Mouse (Mus musculus) neural tube, embryonic 15.5 days (tissue): ENCODE data around the gene Ctsh. TPM values are rescaled to one million over a fixed set of nuclear protein-coding genes. Genes with fewer than 3 reads are reported as not detected.
"Not testable (repeated sequence)": the region's sequence is repeated elsewhere in the genome, so short reads cannot be mapped to it uniquely, and the experiment has no call there.

Experiments used
- ATAC-seq: fragments of 200-750 bp; cut with Nextera tagmentation; 2 replicates; pipeline ENCODE4 v1.8.0; 2017; ENCODE audit warnings: mild to moderate bottlenecking, moderate TSS enrichment, moderate library complexity; ENCODE audit not compliant: low FRiP score
- H3K27ac ChIP-seq: fragments of 300-500 bp; sonication (generic); replicated peaks from 2 replicates; pipeline ENCODE4 v1.5.1; 2015; ENCODE audit warnings: mild to moderate bottlenecking, inconsistent platforms
- H3K27me3 ChIP-seq: fragments of 300-500 bp; sonication (generic); replicated peaks from 2 replicates; pipeline ENCODE4 v1.6.1; 2015; ENCODE audit warnings: inconsistent platforms
- H3K36me3 ChIP-seq: fragments of 300-500 bp; sonication (generic); 2 replicates; pipeline ENCODE4 v1.6.1; 2015; ENCODE audit warnings: inconsistent platforms
- H3K4me1 ChIP-seq: fragments of 300-500 bp; sonication (generic); 2 replicates; pipeline ENCODE4 v1.6.1; 2015; ENCODE audit warnings: inconsistent platforms
- H3K4me2 ChIP-seq: fragments of 300-500 bp; sonication (generic); 2 replicates; pipeline ENCODE4 v1.6.1; 2015; ENCODE audit warnings: inconsistent platforms, mild to moderate bottlenecking, moderate library complexity
- H3K4me3 ChIP-seq: fragments of 300-500 bp; sonication (generic); replicated peaks from 2 replicates; pipeline ENCODE4 v1.5.1; 2015; ENCODE audit warnings: mild to moderate bottlenecking, inconsistent platforms
- H3K9ac ChIP-seq: fragments of 300-500 bp; sonication (generic); replicated peaks from 2 replicates; pipeline ENCODE4 v1.6.1; 2015; ENCODE audit warnings: mild to moderate bottlenecking, inconsistent platforms
- H3K9me3 ChIP-seq: fragments of 300-500 bp; sonication (generic); replicated peaks from 2 replicates; pipeline ENCODE4 v1.6.1; 2016; ENCODE audit warnings: inconsistent platforms
- WGBS: fragments of 180-500 bp; shearing (Covaris S2); methylation state at CpG from one replicate; pipeline ENCODE4 v1.1.7; 2015; ENCODE audit warnings: mixed read lengths; 5-methylcytosine and 5-hydroxymethylcytosine counted together
- polyA plus RNA-seq: library from polyadenylated mRNA; unstranded; fragments of >200 nt; fragmentation: Nextera tagmentation; extraction: Ambion mirVana; gene quantifications from 2 replicates; pipeline ENCODE4 v1.2.1, GENCODE M21; 2015

Ctsh gene
- polyA plus RNA-seq, 1 experiment from 2014 or later = 41.7 TPM

DNA sequence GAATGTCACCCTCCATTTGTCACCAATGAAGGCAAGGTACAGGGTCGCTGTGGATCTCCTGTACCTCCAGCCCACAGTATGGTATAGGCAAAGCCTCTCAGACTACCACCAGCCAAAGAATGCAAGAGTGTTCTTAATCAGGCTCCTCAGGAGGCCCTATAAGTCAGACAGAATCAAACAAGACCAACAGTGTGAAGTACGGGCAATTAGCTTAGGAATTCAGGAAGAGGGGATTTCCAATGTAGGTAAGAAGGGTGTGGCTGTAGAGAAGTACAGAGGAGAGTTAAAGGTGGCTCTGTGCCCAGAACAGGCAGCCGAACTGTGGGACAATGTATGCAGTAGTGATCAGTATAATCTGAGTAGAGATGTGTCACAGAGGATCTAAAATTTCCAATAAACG lies 17.6 kb upstream of the Ctsh start:
- no peaks in the 10 kb centered on the region for H3K4me1 ChIP-seq
- no peak overlapping the region for H3K27ac ChIP-seq
- 83% methylated on average over 4 of the region's 4 CpGs for WGBS
- H3K9me3 ChIP-seq = no peaks in the 10 kb centered on the region
- H3K9ac ChIP-seq = no peak overlapping the region
- no peak overlapping the region for H3K4me2 ChIP-seq
- H3K4me3 ChIP-seq = no peak overlapping the region
- ATAC-seq = no peak
- no peaks in the 10 kb centered on the region for H3K36me3 ChIP-seq
- H3K27me3 ChIP-seq = no peaks in the 10 kb centered on the region

DNA sequence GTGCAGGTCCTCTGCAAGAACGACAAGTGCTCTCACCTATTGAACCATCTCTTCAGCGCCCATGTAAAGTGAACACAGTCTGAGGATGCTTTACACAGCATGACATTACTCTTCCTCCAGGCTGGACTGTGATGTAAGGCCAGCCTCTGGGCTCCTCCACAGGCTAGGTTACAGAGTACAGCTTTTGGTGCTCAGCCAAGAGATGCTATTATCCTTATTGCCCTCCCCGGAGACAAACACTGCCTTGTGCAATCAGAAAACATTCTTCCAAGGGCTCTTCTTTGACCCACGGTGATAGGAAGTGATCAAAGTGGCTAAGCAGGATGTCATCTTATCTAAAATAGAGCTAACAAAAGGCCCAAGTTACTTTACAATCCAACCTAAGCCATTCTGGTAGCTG lies 15.4 kb upstream of the Ctsh start:
- Histone ChIP-seq H3K27me3 (no peaks in the 10 kb centered on the region), H3K27ac (no peak overlapping the region)
- WGBS = 76% methylated on average over 4 of the region's 4 CpGs

DNA sequence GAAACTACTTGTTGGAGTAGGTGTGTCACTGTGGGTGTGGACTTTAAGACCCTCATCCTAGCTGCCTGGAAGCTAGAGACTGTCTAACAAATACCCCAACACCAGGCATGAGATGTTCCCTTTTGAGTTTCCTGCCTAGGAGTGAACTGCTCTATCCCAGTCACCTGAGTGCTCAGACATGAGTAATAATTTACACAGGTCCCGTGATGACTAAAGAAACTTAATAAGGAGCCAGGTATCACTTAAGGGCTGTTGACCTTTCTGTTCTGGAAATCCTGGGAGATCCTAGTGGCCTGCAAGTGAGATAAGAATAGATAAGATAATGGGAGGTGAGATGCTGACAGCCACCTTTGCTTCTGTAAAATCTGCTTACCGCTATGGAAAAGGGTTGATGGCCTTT lies 13.0 kb upstream of the Ctsh start:
- no peak for ATAC-seq
- Histone ChIP-seq H3K4me3 (no peak overlapping the region), H3K36me3 (no peaks in the 10 kb centered on the region), H3K9ac (no peak overlapping the region), H3K27me3 (no peaks in the 10 kb centered on the region), H3K4me1 (no peaks in the 10 kb centered on the region), H3K9me3 (no peaks in the 10 kb centered on the region), H3K27ac (no peak overlapping the region), H3K4me2 (no peak overlapping the region)
- 84% methylated on average over 2 of the region's 2 CpGs for WGBS

More for the DNA sequence above, 15.4 kb upstream of the Ctsh start:
- no peaks in the 10 kb centered on the region for H3K36me3 ChIP-seq
- ATAC-seq = no peak
- no peaks in the 10 kb centered on the region for H3K4me1 ChIP-seq
- no peak overlapping the region for H3K4me3 ChIP-seq
- H3K9ac ChIP-seq = no peak overlapping the region
- H3K4me2 ChIP-seq = no peak overlapping the region
- H3K9me3 ChIP-seq = no peaks in the 10 kb centered on the region

DNA sequence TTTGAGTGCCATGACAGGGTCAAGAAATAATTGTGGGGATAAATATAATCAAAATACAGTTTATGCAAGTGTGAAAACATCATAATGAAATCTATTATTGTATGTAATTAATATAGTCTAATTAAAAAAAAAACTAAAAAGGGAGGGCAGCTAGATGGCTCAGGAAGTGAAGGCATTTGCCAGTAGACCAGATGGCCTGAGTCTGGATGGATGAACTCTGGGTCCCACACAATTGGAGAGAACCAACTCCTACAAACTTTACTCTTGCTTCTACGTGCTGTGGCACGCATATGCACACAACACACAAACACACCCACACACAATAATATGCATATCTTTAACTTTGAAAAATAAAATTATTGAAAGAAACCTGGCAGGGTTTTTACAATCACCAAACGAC lies 12.4 kb upstream of the Ctsh start:
- no peak overlapping the region for H3K27ac ChIP-seq
- ATAC-seq = no peak
- no peaks in the 10 kb centered on the region for H3K36me3 ChIP-seq
- H3K9ac ChIP-seq = no peak overlapping the region
- H3K4me1 ChIP-seq = no peaks in the 10 kb centered on the region
- no peak overlapping the region for H3K4me2 ChIP-seq
- H3K9me3 ChIP-seq = 0 out of 2 replicates have a peak, but pooled peaks cover 2% of the 10 kb centered on the region
- H3K27me3 ChIP-seq = no peaks in the 10 kb centered on the region
- H3K4me3 ChIP-seq = no peak overlapping the region
- 92% methylated on average over 3 of the region's 3 CpGs for WGBS

DNA sequence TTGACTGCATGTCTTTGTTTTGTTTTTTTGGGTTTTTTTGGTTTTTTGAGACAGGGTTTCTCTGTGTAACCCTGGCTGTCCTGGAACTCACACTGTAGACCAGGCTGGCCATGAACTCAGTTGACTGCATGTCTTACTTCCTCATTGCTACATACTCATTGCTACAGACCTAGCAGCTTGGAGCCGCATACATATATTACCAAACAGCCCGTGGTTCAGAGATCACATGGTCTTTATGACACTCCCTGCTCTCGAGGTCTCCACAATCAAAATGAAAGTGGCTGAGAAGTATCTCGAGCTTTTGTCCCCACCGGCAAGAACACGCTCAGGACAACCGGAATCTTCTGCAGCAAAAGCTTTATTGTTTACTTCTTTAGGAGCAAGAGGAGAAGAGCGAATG lies 11.0 kb upstream of the Ctsh start:
- not testable (repeated sequence) for H3K4me3 ChIP-seq, H3K27me3 ChIP-seq, H3K9ac ChIP-seq, H3K4me1 ChIP-seq, H3K4me2 ChIP-seq, H3K36me3 ChIP-seq, H3K27ac ChIP-seq, ATAC-seq, H3K9me3 ChIP-seq
- WGBS = 94% methylated on average over 8 of the region's 8 CpGs

DNA sequence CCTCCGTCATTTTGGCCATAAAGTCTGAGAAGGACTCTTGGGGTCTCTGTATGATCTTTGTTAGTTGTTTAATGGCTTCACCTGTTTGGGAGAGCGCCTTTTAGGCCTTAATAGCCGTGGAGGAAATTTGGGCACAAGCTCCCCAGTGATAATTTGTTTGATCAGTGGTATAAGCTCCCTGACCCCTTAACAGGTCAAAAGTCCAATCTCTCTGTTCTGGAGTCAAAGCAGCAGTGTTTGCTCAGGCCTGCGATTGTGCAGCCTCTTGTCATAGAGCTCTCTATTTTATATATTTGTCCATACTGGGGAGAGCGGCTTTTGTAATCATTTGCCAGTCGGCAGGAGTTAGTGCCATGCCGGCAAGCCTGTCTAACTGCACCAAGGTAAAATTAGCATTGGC lies 8.8 kb upstream of the Ctsh start:
- H3K9me3 ChIP-seq = 0 out of 2 replicates have a peak, but pooled peaks cover 2% of the 10 kb centered on the region
- H3K27me3 ChIP-seq = no peaks in the 10 kb centered on the region
- no peak overlapping the region for H3K9ac ChIP-seq
- H3K36me3 ChIP-seq = no peaks in the 10 kb centered on the region
- WGBS = 88% methylated on average over 7 of the region's 7 CpGs
- no peak for ATAC-seq
- no peak overlapping the region for H3K27ac ChIP-seq
- no peaks in the 10 kb centered on the region for H3K4me1 ChIP-seq
- no peak overlapping the region for H3K4me3 ChIP-seq
- no peak overlapping the region for H3K4me2 ChIP-seq

DNA sequence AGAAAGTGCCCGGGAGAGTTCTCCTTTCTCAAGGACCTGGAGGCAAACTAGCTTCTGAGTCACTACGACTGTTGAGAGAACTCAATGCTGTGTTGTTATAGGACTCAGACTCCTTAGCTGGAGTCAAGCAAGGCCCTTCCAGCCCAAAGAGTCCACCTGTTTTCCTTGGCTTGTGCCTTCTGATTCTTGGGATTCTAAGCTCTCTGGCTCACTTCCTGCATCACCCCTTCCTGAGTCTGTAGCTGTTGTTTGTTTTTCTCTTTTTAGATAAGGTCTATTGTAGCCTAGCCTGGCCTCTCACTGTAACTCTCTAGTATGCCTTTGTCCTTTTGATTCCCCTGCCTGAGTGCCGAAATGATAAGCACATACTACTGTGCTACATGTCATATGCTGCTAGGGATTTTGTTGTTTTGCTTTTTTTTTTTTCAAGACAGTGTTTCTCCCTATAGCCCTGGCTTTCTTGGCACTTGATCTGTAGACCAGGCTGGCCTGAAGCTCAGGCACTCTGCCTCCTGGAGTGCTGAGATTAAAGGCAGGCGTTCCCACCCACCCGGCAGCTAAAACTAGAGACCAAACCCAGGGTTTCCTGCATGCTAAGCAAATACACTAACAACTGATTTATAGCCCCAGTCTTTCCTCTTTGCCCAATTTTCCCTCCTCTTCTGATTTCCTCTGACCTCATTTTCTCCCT lies 5.9 kb upstream of the Ctsh start:
- Histone ChIP-seq H3K4me1 (no peaks in the 10 kb centered on the region), H3K4me3 (no peak overlapping the region), H3K4me2 (no peak overlapping the region), H3K27ac (no peak overlapping the region), H3K9me3 (0 out of 2 replicates have a peak, but pooled peaks cover 2% of the 10 kb centered on the region), H3K9ac (no peak overlapping the region), H3K36me3 (no peaks in the 10 kb centered on the region), H3K27me3 (no peaks in the 10 kb centered on the region)
- ATAC-seq = no peak
- WGBS = 72% methylated on average over 5 of the region's 5 CpGs

DNA sequence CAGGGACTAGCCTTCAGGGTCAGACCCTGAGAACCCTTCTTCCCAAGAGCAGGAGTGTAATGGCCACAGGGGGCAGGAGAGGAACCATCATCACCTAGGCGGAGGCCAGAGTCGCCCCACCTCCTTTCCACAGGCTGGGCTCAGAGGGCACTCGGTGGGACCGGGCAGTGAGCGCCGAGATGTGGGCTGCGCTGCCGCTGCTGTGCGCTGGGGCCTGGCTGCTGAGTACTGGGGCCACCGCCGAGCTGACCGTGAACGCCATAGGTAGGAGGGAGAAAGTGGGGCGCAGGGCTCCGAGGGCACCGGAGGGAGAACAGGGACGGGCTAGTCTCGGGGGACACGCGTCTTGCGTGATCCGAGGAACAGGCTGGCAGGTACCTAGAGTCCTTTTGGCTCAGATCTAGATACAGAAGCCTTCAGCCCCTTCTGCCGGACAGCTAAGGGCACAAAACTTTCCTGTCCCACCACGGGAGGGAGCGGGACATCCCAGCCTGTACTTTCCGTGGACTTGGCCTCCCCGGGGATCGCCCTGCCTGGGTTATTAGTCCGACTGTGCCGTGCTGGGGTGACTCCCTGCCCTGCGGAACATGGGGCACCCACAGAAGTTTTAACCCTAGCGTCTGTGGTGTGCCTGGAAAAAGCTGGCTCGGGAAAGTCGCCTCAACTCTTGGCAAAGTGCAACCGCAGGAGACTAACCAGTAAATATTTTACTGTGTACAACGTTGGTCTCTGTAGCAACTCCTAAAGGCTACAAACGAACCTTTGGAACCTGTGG lies 606 bp downstream of the Ctsh start:
- no peaks in the 10 kb centered on the region; the same call in 1 of the 2 replicates for H3K27me3 ChIP-seq
- peak overlapping the region; percentile 76 for H3K4me2 ChIP-seq
- WGBS = under 1% methylated on average over 37 of the region's 37 CpGs
- peak overlapping the region; percentile 41 for H3K4me3 ChIP-seq
- peaks cover 11% of the 10 kb centered on the region for H3K4me1 ChIP-seq
- H3K9ac ChIP-seq = peak overlapping the region; percentile 34
- H3K9me3 ChIP-seq = no peaks in the 10 kb centered on the region
- H3K27ac ChIP-seq = no peak overlapping the region
- no peaks in the 10 kb centered on the region for H3K36me3 ChIP-seq
- peak; percentile 53; the same call in 1 of the 2 replicates for ATAC-seq

DNA sequence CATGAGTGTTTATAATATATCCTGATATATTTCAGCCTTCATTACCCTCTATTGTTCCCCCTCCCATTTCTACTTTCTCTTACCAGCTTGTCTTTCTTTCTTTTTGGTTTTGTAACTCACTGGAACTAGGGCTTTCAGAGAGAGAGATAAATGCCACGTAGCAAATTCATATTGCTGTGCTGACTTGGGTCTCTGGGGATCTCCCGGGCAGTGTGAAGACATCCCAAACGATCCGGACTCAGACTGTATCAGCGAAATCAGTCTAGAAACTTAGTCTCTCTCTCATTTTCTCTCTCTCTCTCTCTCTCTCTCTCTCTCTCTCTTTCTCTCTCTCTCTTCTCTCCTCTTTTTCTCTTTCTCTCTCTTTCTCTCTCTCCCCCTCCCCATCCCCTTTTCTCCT lies 1.5 kb downstream of the Ctsh start:
- Histone ChIP-seq H3K4me3 (no peak overlapping the region), H3K4me2 (no peak overlapping the region; the same call in 1 of the 2 replicates), H3K27ac (no peak overlapping the region), H3K36me3 (no peaks in the 10 kb centered on the region), H3K4me1 (peaks cover 11% of the 10 kb centered on the region), H3K27me3 (no peaks in the 10 kb centered on the region; the same call in 1 of the 2 replicates), H3K9ac (no peak overlapping the region), H3K9me3 (no peaks in the 10 kb centered on the region)
- no peak for ATAC-seq
- 46% methylated on average over 5 of the region's 5 CpGs for WGBS

DNA sequence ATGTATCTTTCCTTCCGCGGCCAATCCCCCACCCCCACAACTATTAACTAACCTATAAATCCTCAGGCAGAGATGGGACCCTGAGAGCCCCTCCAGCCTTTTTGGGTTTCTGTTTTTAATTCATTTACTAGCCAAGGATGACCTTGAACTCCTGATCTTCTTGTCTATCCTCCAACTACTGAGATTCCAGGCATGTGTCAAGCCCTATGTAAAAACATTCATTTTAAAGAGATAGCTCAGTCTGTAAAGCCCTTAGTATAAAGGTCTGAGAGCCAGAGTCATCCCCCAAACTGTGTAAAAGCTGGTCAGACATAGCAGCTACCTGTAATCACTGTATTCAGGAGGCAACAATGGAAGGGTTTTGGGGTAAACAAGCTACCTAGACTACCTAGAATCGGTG lies 2.0 kb downstream of the Ctsh start:
- Histone ChIP-seq H3K27me3 (no peaks in the 10 kb centered on the region; the same call in 1 of the 2 replicates), H3K4me2 (no peak overlapping the region), H3K36me3 (no peaks in the 10 kb centered on the region), H3K9ac (no peak overlapping the region), H3K4me3 (no peak overlapping the region), H3K4me1 (peaks cover 11% of the 10 kb centered on the region), H3K27ac (no peak overlapping the region), H3K9me3 (no peaks in the 10 kb centered on the region)
- 77% methylated on average over 3 of the region's 3 CpGs for WGBS
- no peak for ATAC-seq

DNA sequence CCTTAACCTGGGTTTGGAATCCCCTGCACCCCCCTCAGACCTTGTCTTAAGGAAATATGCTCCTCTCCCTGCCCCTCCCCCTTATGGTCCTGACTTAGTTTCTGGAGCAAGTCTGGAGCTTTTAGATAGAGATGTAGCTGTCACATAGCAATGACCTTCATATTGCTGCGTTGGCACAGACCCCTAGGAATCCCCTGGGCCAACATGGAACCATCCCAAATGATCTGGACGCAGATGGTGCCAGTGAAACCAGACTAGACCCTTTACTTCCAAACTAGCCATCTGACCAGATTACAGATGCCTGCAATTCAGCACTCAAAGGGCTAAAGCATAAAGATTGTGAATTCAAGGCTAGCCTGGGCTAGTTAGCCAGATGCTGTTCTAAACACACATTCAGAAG lies 2.8 kb downstream of the Ctsh start:
- no peaks in the 10 kb centered on the region; the same call in 1 of the 2 replicates for H3K27me3 ChIP-seq
- H3K4me3 ChIP-seq = no peak overlapping the region
- H3K36me3 ChIP-seq = no peaks in the 10 kb centered on the region
- no peak overlapping the region for H3K9ac ChIP-seq
- 79% methylated on average over 2 of the region's 2 CpGs for WGBS
- no peaks in the 10 kb centered on the region for H3K9me3 ChIP-seq
- no peak overlapping the region for H3K4me2 ChIP-seq
- H3K27ac ChIP-seq = no peak overlapping the region
- H3K4me1 ChIP-seq = peaks cover 11% of the 10 kb centered on the region
- ATAC-seq = no peak
